Mouse (Mus musculus) CH12.LX (cell line): ENCODE data around the gene Pik3c2g. TPM values are rescaled to one million over a fixed set of nuclear protein-coding genes. Genes with fewer than 3 reads are reported as not detected.

Experiments
- DNase-seq: peaks from one replicate; pipeline ENCODE4 v3.0.0-alpha.2; 2013; ENCODE audit errors: extremely low read depth
- H3K27ac ChIP-seq: 2 replicates; pipeline ENCODE4 v1.5.1; 2012; ENCODE audit warnings: low read depth, mild to moderate bottlenecking, control low read depth, moderate library complexity; ENCODE audit not compliant: insufficient read depth
- H3K27me3 ChIP-seq: replicated peaks from 2 replicates; pipeline ENCODE3; 2012; ENCODE audit warnings: inconsistent platforms
- H3K36me3 ChIP-seq, 2 experiments: replicated peaks in 1 of 2; 2 replicates each; pipeline versions ENCODE3 to v1.6.1; 2012; ENCODE audit warnings: inconsistent platforms in 1 of 2, low read length in 1 of 2, mild to moderate bottlenecking in 1 of 2, mixed read lengths in 1 of 2, moderate library complexity in 1 of 2; ENCODE audit not compliant: control insufficient read depth in 1 of 2, insufficient read depth in 1 of 2
- H3K4me1 ChIP-seq, 2 experiments: 2 replicates each; pipeline ENCODE4 v1.6.1; 2012; ENCODE audit warnings: inconsistent platforms in 1 of 2, moderate library complexity in 1 of 2; ENCODE audit not compliant: insufficient read depth in 2 of 2, control insufficient read depth in 1 of 2
- H3K4me2 ChIP-seq: 2 replicates; pipeline ENCODE4 v1.6.1; 2012; ENCODE audit warnings: low read depth, mild to moderate bottlenecking, control low read depth; ENCODE audit not compliant: poor library complexity, insufficient read depth, severe bottlenecking
- H3K4me3 ChIP-seq, 3 experiments: fragments of 150-350 bp in 1 of 3; sonication (generic) in 1 of 3; replicated peaks in 1 of 3; 2 replicates each; pipeline versions ENCODE3 to v1.5.1; 2011 to 2012; ENCODE audit warnings: low read depth in 2 of 3, low read length in 2 of 3, mild to moderate bottlenecking in 2 of 3, moderate library complexity in 2 of 3, control low read depth in 1 of 3, improper control_type of control experiment in 1 of 3, inconsistent platforms in 1 of 3, mixed read lengths in 1 of 3; ENCODE audit not compliant: poor library complexity in 1 of 3
- H3K79me2 ChIP-seq: replicated peaks from 2 replicates; pipeline ENCODE4 v1.6.1; 2012; ENCODE audit warnings: mild to moderate bottlenecking, moderate library complexity; ENCODE audit not compliant: control insufficient read depth, poor library complexity, insufficient read depth, severe bottlenecking; ENCODE audit errors: extremely low read depth
- H3K9ac ChIP-seq: 2 replicates; pipeline ENCODE4 v1.6.1; 2012; ENCODE audit warnings: low read depth, mild to moderate bottlenecking, control low read depth, moderate library complexity; ENCODE audit not compliant: insufficient read depth
- H3K9me3 ChIP-seq: replicated peaks from 2 replicates; pipeline ENCODE3; 2012; ENCODE audit warnings: low read length, inconsistent platforms, mixed read lengths
- E2F4 ChIP-seq: IDR thresholded peaks from 2 replicates; pipeline ENCODE4 v1.6.1; 2011; ENCODE audit warnings: low read depth, low read length, improper control_type of control experiment; ENCODE audit not compliant: insufficient replicate concordance
- EP300 ChIP-seq: IDR thresholded peaks from 2 replicates; pipeline ENCODE4 v1.6.1; 2011; ENCODE audit warnings: low read length, improper control_type of control experiment
- HCFC1 ChIP-seq: IDR thresholded peaks from 2 replicates; pipeline ENCODE4 v1.6.1; 2012; ENCODE audit warnings: low read depth, mild to moderate bottlenecking, inconsistent platforms, low read length, improper control_type of control experiment
- JUN ChIP-seq: IDR thresholded peaks from 2 replicates; pipeline ENCODE4 v1.6.1; 2011; ENCODE audit warnings: low read depth, mild to moderate bottlenecking, low read length, improper control_type of control experiment, moderate library complexity; ENCODE audit not compliant: insufficient read depth
- MEF2A ChIP-seq: IDR thresholded peaks from 2 replicates; pipeline ENCODE4 v1.6.1; 2014; ENCODE audit warnings: low read depth, mild to moderate bottlenecking, inconsistent platforms, low read length, improper control_type of control experiment, borderline replicate concordance
- MYC ChIP-seq: IDR thresholded peaks from 2 replicates; pipeline ENCODE4 v1.6.1; 2011; ENCODE audit warnings: low read depth, mild to moderate bottlenecking, improper control_type of control experiment, low read length
- NELFE ChIP-seq: IDR thresholded peaks from 2 replicates; pipeline ENCODE4 v1.6.1; 2011; ENCODE audit warnings: low read depth, low read length, improper control_type of control experiment
- RAD21 ChIP-seq: IDR thresholded peaks from 2 replicates; pipeline ENCODE4 v1.6.1; 2011; ENCODE audit warnings: low read depth, mild to moderate bottlenecking, low read length, improper control_type of control experiment, moderate library complexity
- RCOR1 ChIP-seq: conservative IDR thresholded peaks from 2 replicates; pipeline ENCODE4 v1.6.1; 2012; ENCODE audit warnings: low read depth, mild to moderate bottlenecking, inconsistent platforms, low read length, improper control_type of control experiment
- SIN3A ChIP-seq: IDR thresholded peaks from 2 replicates; pipeline ENCODE4 v1.6.1; 2012; ENCODE audit warnings: low read length, improper control_type of control experiment, inconsistent platforms
- TBP ChIP-seq: conservative IDR thresholded peaks from 2 replicates; pipeline ENCODE4 v1.6.1; 2011; ENCODE audit warnings: low read depth, low read length, improper control_type of control experiment
- USF2 ChIP-seq: conservative IDR thresholded peaks from 2 replicates; pipeline ENCODE4 v1.6.1; 2011; ENCODE audit warnings: low read depth, low read length, improper control_type of control experiment
- ZKSCAN1 ChIP-seq: IDR thresholded peaks from 2 replicates; pipeline ENCODE4 v1.6.1; 2012; ENCODE audit warnings: low read depth, inconsistent platforms, low read length, improper control_type of control experiment, borderline replicate concordance
- ZMIZ1 ChIP-seq: IDR thresholded peaks from 2 replicates; pipeline ENCODE4 v1.6.1; 2012; ENCODE audit warnings: low read depth, mild to moderate bottlenecking, inconsistent platforms, low read length, improper control_type of control experiment
- dilution Hi-C: fragments of 300-500 bp; cut with MboI; formaldehyde crosslinking; loops from 2 replicates; pipeline ENCODE4 v1.14.3; 2020; ENCODE audit warnings: low sequenced_read_pairs; ENCODE audit not compliant: extremely low pct_unique_long_range_greater_than_20kb, extremely low pct_ligation_motif_present
- in situ Hi-C: fragments of 300-500 bp; cut with MboI; formaldehyde crosslinking; loops from 3 replicates; pipeline ENCODE4 v1.14.3; 2019; ENCODE audit warnings: low sequenced_read_pairs, low pct_ligation_motif_present, low pct_unique_long_range_greater_than_20kb, mixed read lengths
- polyA plus RNA-seq: library from polyadenylated mRNA; unstranded; fragments of >175 nt; gene quantifications from 2 replicates; pipeline ENCODE4 v1.2.1, GENCODE M21; 2012; ENCODE audit warnings: low read depth; ENCODE audit not compliant: insufficient read length
- total RNA-seq, 2 experiments: library from RNA; depleted of rRNA; stranded (reverse); fragments of 300-350 nt in 1 of 2; fragments of >200 nt in 1 of 2; gene quantifications; 2 replicates each; pipeline ENCODE4 v1.2.3; 2012 to 2014

Gene Pik3c2g
- total and polyA plus RNA-seq, 3 experiments, result not detected

DNA sequence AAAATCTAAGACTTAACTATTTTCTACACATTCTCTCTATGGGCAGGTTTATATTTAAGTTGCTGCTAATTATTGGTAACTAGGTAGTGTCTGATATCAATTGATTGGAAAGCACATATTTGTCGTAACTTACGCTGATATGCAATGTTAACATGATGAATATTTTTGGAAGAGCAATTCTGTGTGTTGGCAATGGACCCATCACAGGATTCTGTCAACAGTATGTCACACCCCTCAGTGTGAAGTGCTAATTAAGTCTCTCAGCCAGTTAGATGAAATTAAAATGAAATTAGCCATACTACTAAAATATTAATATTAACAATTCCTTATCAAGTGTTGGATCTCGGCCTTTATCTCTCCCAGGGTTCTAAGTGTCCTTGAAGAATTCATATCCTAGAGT is 251.7 kb downstream of the Pik3c2g start:
- H3K27ac ChIP-seq, result no peak overlapping the region
- H3K4me2 ChIP-seq, result no peak overlapping the region
- no peak overlapping the region for H3K4me3 ChIP-seq
- H3K9ac ChIP-seq, result no peak overlapping the region
- no peaks in the 10 kb centered on the region for H3K79me2 ChIP-seq
- H3K9me3 ChIP-seq, result peaks cover 72% of the 10 kb centered on the region
- no peak for DNase-seq
- TF ChIP-seq SIN3A (no peak), MYC (no peak), E2F4 (no peak), ZKSCAN1 (no peak), USF2 (no peak), EP300 (no peak)
- in situ Hi-C loops, result no loop called here
- H3K4me1 ChIP-seq, result no peaks in the 10 kb centered on the region
- no peaks in the 10 kb centered on the region for H3K27me3 ChIP-seq
- dilution Hi-C loops, result no loop called here
- no peaks in the 10 kb centered on the region for H3K36me3 ChIP-seq

DNA sequence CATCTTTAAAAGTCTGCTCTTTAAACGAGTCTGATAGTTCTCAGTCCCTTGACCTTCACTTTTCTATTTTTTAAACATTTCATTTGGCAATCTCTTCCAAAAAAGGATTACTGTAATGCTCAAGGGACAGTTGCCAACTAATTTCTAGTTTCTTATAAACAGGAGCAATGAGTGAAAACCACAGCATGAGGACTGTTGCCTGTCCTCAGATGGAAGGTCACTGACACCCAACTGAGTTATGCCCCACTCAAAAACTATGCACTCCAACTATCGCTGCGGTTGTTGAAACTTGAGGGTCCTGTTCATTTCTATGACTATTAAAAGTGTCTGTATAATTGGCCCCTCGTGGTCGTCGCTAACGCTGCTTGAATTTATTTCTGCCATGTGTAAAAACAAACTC is 252.9 kb downstream of the Pik3c2g start:
- in situ Hi-C loops, result no loop called here
- no peaks in the 10 kb centered on the region for H3K36me3 ChIP-seq

DNA sequence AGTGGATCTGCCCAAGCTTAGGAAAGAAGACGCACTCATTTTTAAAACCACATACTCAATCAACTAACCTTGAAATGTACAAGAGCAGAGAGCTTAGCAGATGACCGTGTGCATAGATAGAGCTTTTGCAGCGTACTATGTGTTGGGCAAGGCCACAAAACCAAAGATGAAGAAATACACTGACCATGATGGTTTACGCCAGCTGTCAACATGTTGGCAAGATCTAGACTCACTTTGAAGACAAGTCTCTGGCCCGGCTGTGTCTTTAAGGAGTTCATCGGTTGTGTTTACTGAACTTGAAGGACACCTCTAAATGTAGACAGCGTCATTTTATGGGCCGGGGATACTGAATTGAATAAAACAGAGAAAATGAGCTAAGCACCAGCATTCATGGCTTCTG is 254.3 kb downstream of the Pik3c2g start:
- no peaks in the 10 kb centered on the region for H3K79me2 ChIP-seq
- in situ Hi-C loops (no loop called here), dilution Hi-C loops (no loop called here)
- H3K4me3 ChIP-seq, result no peak overlapping the region
- H3K4me2 ChIP-seq, result no peak overlapping the region
- TF ChIP-seq EP300 (no peak), NELFE (no peak), RAD21 (no peak), HCFC1 (no peak), TBP (no peak), MEF2A (no peak), ZKSCAN1 (no peak)
- no peaks in the 10 kb centered on the region for H3K36me3 ChIP-seq
- no peaks in the 10 kb centered on the region for H3K4me1 ChIP-seq
- no peaks in the 10 kb centered on the region for H3K27me3 ChIP-seq
- H3K27ac ChIP-seq, result no peak overlapping the region
- peaks cover 63% of the 10 kb centered on the region for H3K9me3 ChIP-seq
- no peak for DNase-seq
- no peak overlapping the region for H3K9ac ChIP-seq

More for the DNA sequence above, 252.9 kb downstream of the Pik3c2g start:
- Histone ChIP-seq H3K4me1 (no peaks in the 10 kb centered on the region), H3K4me3 (no peak overlapping the region), H3K4me2 (no peak overlapping the region), H3K9ac (no peak overlapping the region), H3K9me3 (peaks cover 69% of the 10 kb centered on the region), H3K27me3 (no peaks in the 10 kb centered on the region), H3K79me2 (no peaks in the 10 kb centered on the region), H3K27ac (no peak overlapping the region)
- TF ChIP-seq JUN (no peak), RCOR1 (no peak), USF2 (no peak), HCFC1 (no peak), ZMIZ1 (no peak)
- dilution Hi-C loops, result no loop called here
- DNase-seq, result no peak
